Comparison of ENCODE assay signal across 28 mouse cellular contexts in genomic region chr9:50742261-50742660, GRCm38 (mm10). TPM values are rescaled to one million over a fixed set of nuclear protein-coding genes. Genes with fewer than 3 reads are reported as not detected.
DNase-seq lines count a peak whose midpoint lies in the region; ATAC-seq and TF ChIP-seq lines count a peak whose summit lies in the region.
"Had no signal": no experiment of that assay in that cellular context is flagged by ENCODE, and none has a peak within 500 bp of the region (broad histone marks: within the 10 kb centered on the region; RNA-seq: fewer than 3 reads in every experiment).

No protein-coding gene starts in this region.

- no peak for TF ChIP-seq POLR2A in heart, adult 2 months (IDR thresholded peaks at IDR 0.05; ENCODE audit: insufficient read depth, low read depth, low read length)

- H3K4me2 ChIP-seq in heart, embryonic 16.5 days (ENCODE audit: low read depth, low read length): no peak overlapping the region
- H3K4me2 ChIP-seq in lung, postnatal 0 days (replicated peaks; ENCODE audit: low read depth, low read length): no peak overlapping the region
- H3K4me2 ChIP-seq in hindbrain, postnatal 0 days (ENCODE audit: low read depth, low read length): no peak overlapping the region
- H3K4me2 ChIP-seq: embryonic facial prominence, embryonic 13.5 days; forebrain, embryonic 12.5 days; forebrain, embryonic 15.5 days; hindbrain, embryonic 12.5 days; hindbrain, embryonic 15.5 days; intestine, embryonic 15.5 days had no signal

- no peaks in the 10 kb centered on the region for H3K27me3 ChIP-seq in heart, adult 2 months (ENCODE audit: control insufficient read depth, insufficient read depth, low read length)
- H3K27me3 ChIP-seq in heart, embryonic 16.5 days (ENCODE audit: control insufficient read depth, insufficient read depth, low read length): no peaks in the 10 kb centered on the region
- H3K27me3 ChIP-seq in lung, postnatal 0 days (replicated peaks; ENCODE audit: insufficient read depth, low read length): no peaks in the 10 kb centered on the region
- no peaks in the 10 kb centered on the region for H3K27me3 ChIP-seq in hindbrain, postnatal 0 days (ENCODE audit: insufficient read depth, low read length)
- H3K27me3 ChIP-seq: intestine, embryonic 15.5 days had no signal

- H3K9ac ChIP-seq in heart, adult 2 months (ENCODE audit: low read depth, low read length): no peak overlapping the region
- H3K9ac ChIP-seq in heart, embryonic 16.5 days (ENCODE audit: low read length): no peak overlapping the region
- H3K9ac ChIP-seq in lung, postnatal 0 days (replicated peaks; ENCODE audit: low read depth): no peak overlapping the region
- no peak overlapping the region for H3K9ac ChIP-seq in hindbrain, postnatal 0 days (replicated peaks; ENCODE audit: low read length)
- H3K9ac ChIP-seq: embryonic facial prominence, embryonic 13.5 days; forebrain, embryonic 12.5 days; forebrain, embryonic 15.5 days; hindbrain, embryonic 12.5 days; hindbrain, embryonic 15.5 days; intestine, embryonic 15.5 days had no signal

- no peak for ATAC-seq in heart, embryonic 16.5 days (replicated peaks; ENCODE audit: extremely low read depth, insufficient read depth, low FRiP score)
- ATAC-seq in lung, postnatal 0 days: no peak
- ATAC-seq in hindbrain, postnatal 0 days: no peak
- ATAC-seq: activated CD4-positive, CD25-positive, alpha-beta regulatory T cell, adult 4 months; CD4-positive, CD25-positive, alpha-beta regulatory T cell, adult 4 months; forebrain, embryonic 15.5 days; intestine, embryonic 15.5 days had no signal

- no peak overlapping the region for H3K4me3 ChIP-seq in heart, adult 2 months
- no peak overlapping the region for H3K4me3 ChIP-seq in heart, embryonic 16.5 days (ENCODE audit: low read length)
- no peak overlapping the region for H3K4me3 ChIP-seq in lung, postnatal 0 days (ENCODE audit: low read depth, low read length)
- no peak overlapping the region for H3K4me3 ChIP-seq in hindbrain, postnatal 0 days (ENCODE audit: low read length)
- H3K4me3 ChIP-seq: embryonic facial prominence, embryonic 10.5 days; embryonic facial prominence, embryonic 13.5 days; erythroblast, embryonic 14.5 days; forebrain, embryonic 12.5 days; forebrain, embryonic 15.5 days; hindbrain, embryonic 12.5 days; hindbrain, embryonic 15.5 days; intestine, embryonic 15.5 days had no signal

- H3K36me3 ChIP-seq in heart, adult 2 months (ENCODE audit: control insufficient read depth, insufficient read depth, low read length): no peaks in the 10 kb centered on the region
- no peaks in the 10 kb centered on the region for H3K36me3 ChIP-seq in heart, embryonic 16.5 days (ENCODE audit: control insufficient read depth, insufficient read depth)
- no peaks in the 10 kb centered on the region for H3K36me3 ChIP-seq in lung, postnatal 0 days (ENCODE audit: insufficient read depth, low read length)
- H3K36me3 ChIP-seq in hindbrain, postnatal 0 days (ENCODE audit: insufficient read depth, low read length): no peaks in the 10 kb centered on the region
- H3K36me3 ChIP-seq: embryonic facial prominence, embryonic 10.5 days; embryonic facial prominence, embryonic 13.5 days; forebrain, embryonic 12.5 days; forebrain, embryonic 15.5 days; hindbrain, embryonic 12.5 days; hindbrain, embryonic 15.5 days; intestine, embryonic 15.5 days had no signal

- H3K27ac ChIP-seq in heart, adult 2 months: peak overlapping the region; percentile 23; the same call in 1 of the 2 replicates
- peak overlapping the region; percentile 29; the same call in 1 of the 2 replicates for H3K27ac ChIP-seq in heart, embryonic 16.5 days (ENCODE audit: low read length)
- H3K27ac ChIP-seq in lung, postnatal 0 days (ENCODE audit: low read length): peak overlapping the region; percentile 1; the same call in 1 of the 2 replicates
- H3K27ac ChIP-seq in hindbrain, postnatal 0 days: no peak overlapping the region
- H3K27ac ChIP-seq: embryonic facial prominence, embryonic 10.5 days; embryonic facial prominence, embryonic 13.5 days; forebrain, embryonic 12.5 days; forebrain, embryonic 15.5 days; hindbrain, embryonic 12.5 days; hindbrain, embryonic 15.5 days; intestine, embryonic 15.5 days had no signal

- intact Hi-C loops in heart, adult 2 months (cut with DNase I): no loop called here
- intact Hi-C loops in heart, postnatal 25 days (cut with DNase I): no loop called here

- H3K4me1 ChIP-seq in heart, adult 2 months (ENCODE audit: control insufficient read depth, insufficient read depth, low read length): peaks cover 2% of the 10 kb centered on the region
- H3K4me1 ChIP-seq in heart, embryonic 16.5 days (ENCODE audit: control insufficient read depth, insufficient read depth, low read length): peaks cover 30% of the 10 kb centered on the region
- no peaks in the 10 kb centered on the region for H3K4me1 ChIP-seq in lung, postnatal 0 days (ENCODE audit: insufficient read depth, low read depth, low read length)
- H3K4me1 ChIP-seq in hindbrain, postnatal 0 days (ENCODE audit: insufficient read depth, low read length): peaks cover 11% of the 10 kb centered on the region; the same call in 1 of the 2 replicates

- 49% methylated on average over 3 of the region's 3 CpGs for WGBS in heart, adult 2 months
- WGBS in heart, embryonic 16.5 days: 58% methylated on average over 3 of the region's 3 CpGs
- WGBS in lung, postnatal 0 days: 77% methylated on average over 3 of the region's 3 CpGs
- 91% methylated on average over 3 of the region's 3 CpGs for WGBS in hindbrain, postnatal 0 days

- no peak for TF ChIP-seq EP300 in heart, adult 2 months (IDR thresholded peaks at IDR 0.05; ENCODE audit: insufficient read depth, low read depth, low read length)
- TF ChIP-seq EP300 in lung, postnatal 0 days (IDR thresholded peaks at IDR 0.05): no peak

- TF ChIP-seq CTCF in heart, adult 2 months (IDR thresholded peaks at IDR 0.05): no peak
- no peak for TF ChIP-seq CTCF in lung, postnatal 0 days (IDR thresholded peaks at IDR 0.05)
- no peak for TF ChIP-seq CTCF in hindbrain, postnatal 0 days (IDR thresholded peaks at IDR 0.05; ENCODE audit: low read depth)

- H3K79me2 ChIP-seq in heart, adult 2 months (replicated peaks; ENCODE audit: control insufficient read depth, insufficient read depth, low read length): no peaks in the 10 kb centered on the region

- no peak for DNase-seq in heart, adult 2 months
- DNase-seq in heart, postnatal 4 days: no peak
- DNase-seq in heart, postnatal 25 days (ENCODE audit: low spot score): no peak
- DNase-seq in lung, postnatal 0 days (ENCODE audit: low spot score): no peak
- DNase-seq in lung, postnatal 36 days: no peak
- DNase-seq in hindbrain, postnatal 0 days (ENCODE audit: low spot score): no peak
- DNase-seq: adrenal gland, adult 8-10 months; adrenal gland, postnatal 25 days; cerebellum, adult 11-12 months; cerebellum, adult 8-10 months; cerebellum, postnatal 10 days; cerebellum, postnatal 36 days; embryo, embryonic 11 days; gastrocnemius, postnatal 10 days; kidney, adult 11 months had no signal

- no peaks in the 10 kb centered on the region for H3K9me3 ChIP-seq in heart, embryonic 16.5 days (replicated peaks; ENCODE audit: control insufficient read depth, low read length)
- H3K9me3 ChIP-seq in lung, postnatal 0 days (ENCODE audit: low read length): no peaks in the 10 kb centered on the region
- no peaks in the 10 kb centered on the region for H3K9me3 ChIP-seq in hindbrain, postnatal 0 days (ENCODE audit: low read length)
- H3K9me3 ChIP-seq: embryonic facial prominence, embryonic 10.5 days; embryonic facial prominence, embryonic 13.5 days; forebrain, embryonic 12.5 days; forebrain, embryonic 15.5 days; hindbrain, embryonic 12.5 days; hindbrain, embryonic 15.5 days; intestine, embryonic 15.5 days had no signal

RNA-seq across cellular contexts. Expression of gene Dixdc1, which starts 2.9 kb away (rescaled TPM):
- 1 to 10 TPM; 3.4 to 5.4 TPM for total RNA-seq in heart, adult 2 months (2021)
- polyA plus RNA-seq in heart, adult 2 months (2012; rRNA removed): 2.6 and 4.9 TPM in 2 replicates
- 10 to 100 TPM in 1 of 2 experiments, 1 to 10 TPM in 1; 9.9 to 10.1 TPM for total RNA-seq in heart, postnatal 4 days (2021)
- 8.6 and 10.3 TPM in 2 replicates for polyA plus RNA-seq in heart, embryonic 16.5 days (2015; fragmentation: Nextera tagmentation; extraction: Ambion mirVana)
- 1 to 10 TPM; 2.5 to 5.3 TPM for total RNA-seq in heart, postnatal 25 days (2021)
- 5.4 and 7.5 TPM in 2 replicates for polyA plus RNA-seq in lung, postnatal 0 days (2015; fragmentation: Nextera tagmentation; extraction: Ambion mirVana)
- total RNA-seq in hindbrain, postnatal 0 days (2014; rRNA removed): 40.3 and 50.7 TPM in 2 replicates
- polyA plus RNA-seq in hindbrain, postnatal 0 days (2015; fragmentation: Nextera tagmentation; extraction: Ambion mirVana): 24.4 and 26.0 TPM in 2 replicates
- total RNA-seq: MEL had no signal
- polyA plus RNA-seq: erythroblast, embryonic 14.5 days had no signal

RNA-seq across cellular contexts. Expression of gene 2310030G06Rik, which starts 4.1 kb away (rescaled TPM):
- 1 to 10 TPM; 2.9 to 4.3 TPM for total RNA-seq in heart, adult 2 months (2021)
- polyA plus RNA-seq in heart, adult 2 months (2012; rRNA removed): 5.6 and 7.4 TPM in 2 replicates
- total RNA-seq in heart, postnatal 4 days (2021): 1 to 10 TPM; 5.2 to 6.3 TPM
- polyA plus RNA-seq in heart, embryonic 16.5 days (2015; fragmentation: Nextera tagmentation; extraction: Ambion mirVana): 7.9 and 9.8 TPM in 2 replicates
- 1 to 10 TPM; 1.9 to 2.4 TPM for total RNA-seq in heart, postnatal 25 days (2021)
- 28.5 and 29.8 TPM in 2 replicates for polyA plus RNA-seq in lung, postnatal 0 days (2015; fragmentation: Nextera tagmentation; extraction: Ambion mirVana)
- 0.79 and 2.4 TPM in 2 replicates for total RNA-seq in hindbrain, postnatal 0 days (2014; rRNA removed)
- polyA plus RNA-seq in hindbrain, postnatal 0 days (2015; fragmentation: Nextera tagmentation; extraction: Ambion mirVana): 2.7 and 3.0 TPM in 2 replicates
- total RNA-seq: hematopoietic stem cell, adult 5-6 weeks; MEL had no signal
- polyA plus RNA-seq: activated CD4-positive, CD25-positive, alpha-beta regulatory T cell, adult 4 months; CD4-positive, CD25-positive, alpha-beta regulatory T cell, adult 4 months; erythroblast, embryonic 14.5 days had no signal

RNA-seq across cellular contexts. Expression of gene Cryab, which starts 8.9 kb away (rescaled TPM):
- total RNA-seq in heart, adult 2 months (2021): 1,000 to 10,000 TPM; 2,783 to 3,339 TPM
- polyA plus RNA-seq in heart, adult 2 months (2012; rRNA removed): 3,110 and 4,349 TPM in 2 replicates
- total RNA-seq in heart, postnatal 4 days (2021): 1,000 to 10,000 TPM; 1,184 to 1,197 TPM
- 1,241 and 1,315 TPM in 2 replicates for polyA plus RNA-seq in heart, embryonic 16.5 days (2015; fragmentation: Nextera tagmentation; extraction: Ambion mirVana)
- total RNA-seq in heart, postnatal 25 days (2021): 1,000 to 10,000 TPM; 2,218 to 2,599 TPM
- 442 and 571 TPM in 2 replicates for polyA plus RNA-seq in lung, postnatal 0 days (2015; fragmentation: Nextera tagmentation; extraction: Ambion mirVana)
- 8.7 and 9.1 TPM in 2 replicates for total RNA-seq in hindbrain, postnatal 0 days (2014; rRNA removed)
- 31.2 and 31.4 TPM in 2 replicates for polyA plus RNA-seq in hindbrain, postnatal 0 days (2015; fragmentation: Nextera tagmentation; extraction: Ambion mirVana)
- total RNA-seq: MEL had no signal
- polyA plus RNA-seq: CD4-positive, CD25-positive, alpha-beta regulatory T cell, adult 4 months; erythroblast, embryonic 14.5 days had no signal

RNA-seq across cellular contexts. Expression of gene Hspb2, which starts 9.9 kb away (rescaled TPM):
- 100 to 1,000 TPM; 131 to 139 TPM for total RNA-seq in heart, adult 2 months (2021)
- 201 and 224 TPM in 2 replicates for polyA plus RNA-seq in heart, adult 2 months (2012; rRNA removed)
- 100 to 1,000 TPM; 130 to 150 TPM for total RNA-seq in heart, postnatal 4 days (2021)
- polyA plus RNA-seq in heart, embryonic 16.5 days (2015; fragmentation: Nextera tagmentation; extraction: Ambion mirVana): 242 and 286 TPM in 2 replicates
- total RNA-seq in heart, postnatal 25 days (2021): 100 to 1,000 TPM; 141 to 154 TPM
- 30.8 and 32.4 TPM in 2 replicates for polyA plus RNA-seq in lung, postnatal 0 days (2015; fragmentation: Nextera tagmentation; extraction: Ambion mirVana)
- 5.4 TPM in 1 of 2 replicates, not detected in the other for total RNA-seq in hindbrain, postnatal 0 days (2014; rRNA removed)
- polyA plus RNA-seq in hindbrain, postnatal 0 days (2015; fragmentation: Nextera tagmentation; extraction: Ambion mirVana): 2.2 and 2.9 TPM in 2 replicates
- total RNA-seq: hematopoietic stem cell, adult 5-6 weeks; MEL had no signal
- polyA plus RNA-seq: CD4-positive, CD25-positive, alpha-beta regulatory T cell, adult 4 months; erythroblast, embryonic 14.5 days; forebrain, embryonic 15.5 days had no signal

RNA-seq across cellular contexts. Expression of gene Fdxacb1, which starts 25.8 kb away (rescaled TPM):
- total RNA-seq in heart, adult 2 months (2021): 1 to 10 TPM; 4.7 to 5.1 TPM
- polyA plus RNA-seq in heart, adult 2 months (2012; rRNA removed): 3.4 and 5.2 TPM in 2 replicates
- total RNA-seq in heart, postnatal 4 days (2021): 1 to 10 TPM; 6.0 to 7.1 TPM
- polyA plus RNA-seq in heart, embryonic 16.5 days (2015; fragmentation: Nextera tagmentation; extraction: Ambion mirVana): 10.7 and 11.0 TPM in 2 replicates
- 1 to 10 TPM; 5.1 to 5.2 TPM for total RNA-seq in heart, postnatal 25 days (2021)
- 10.2 and 12.1 TPM in 2 replicates for polyA plus RNA-seq in lung, postnatal 0 days (2015; fragmentation: Nextera tagmentation; extraction: Ambion mirVana)
- total RNA-seq in hindbrain, postnatal 0 days (2014; rRNA removed): 8.9 and 11.7 TPM in 2 replicates
- 9.6 and 12.0 TPM in 2 replicates for polyA plus RNA-seq in hindbrain, postnatal 0 days (2015; fragmentation: Nextera tagmentation; extraction: Ambion mirVana)

Comparison
In these comparisons a context has a peak if more than half of its experiments do, and no peak if none do; other contexts are left out.
1. RNA of gene Cryab, which starts 8.9 kb away (total RNA-seq): 2,783 to 3,339 TPM in heart, adult 2 months, 2,218 to 2,599 TPM in heart, postnatal 25 days and 1,184 to 1,197 TPM in heart, postnatal 4 days; 8.7 to 9.1 TPM in hindbrain, postnatal 0 days; every median in the first group is over 100 times any median in the second.